ENCODE assay signal across 27 mouse cellular contexts in the genomic region with DNA sequence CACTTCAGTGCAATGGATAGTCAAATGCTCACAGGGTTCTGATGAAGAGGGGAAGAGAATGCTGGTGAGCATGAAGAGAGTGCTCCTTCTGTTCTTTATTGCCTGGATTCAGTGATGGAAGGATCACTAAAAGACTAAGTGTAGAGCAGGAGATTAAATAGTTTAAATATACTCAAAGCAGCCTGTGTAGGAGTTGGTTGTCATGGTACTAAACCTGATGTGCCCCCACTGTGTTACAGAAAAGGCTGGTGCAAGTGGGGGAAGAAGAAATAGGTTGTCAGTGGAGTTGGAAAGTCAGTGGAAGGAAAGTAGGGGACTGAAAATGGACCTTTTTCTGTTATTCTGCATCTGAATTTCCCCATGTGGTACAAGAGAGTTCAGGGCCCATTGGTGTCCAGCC. TPM values are rescaled to one million over a fixed set of nuclear protein-coding genes. Genes with fewer than 3 reads are reported as not detected.
"Had no signal": no experiment of that assay in that cellular context is flagged by ENCODE, and none has a peak within 500 bp of the region (broad histone marks: within the 10 kb centered on the region; RNA-seq: fewer than 3 reads in every experiment).

No protein-coding gene starts in this region.

- ATAC-seq: inflammation-experienced regulatory T-cells, adult 6 months; liver, embryonic 12.5 days; midbrain, embryonic 15.5 days had no signal

- H3K9me3 ChIP-seq: kidney, embryonic 15.5 days; limb, embryonic 15.5 days; liver, embryonic 12.5 days; lung, embryonic 15.5 days; megakaryocyte, embryonic 14.5 days; midbrain, embryonic 15.5 days; neural tube, embryonic 12.5 days had no signal

- H3K36me3 ChIP-seq: kidney, embryonic 15.5 days; limb, embryonic 15.5 days; liver, embryonic 12.5 days; lung, embryonic 15.5 days; midbrain, embryonic 15.5 days; neural tube, embryonic 12.5 days had no signal

- H3K9ac ChIP-seq: kidney, embryonic 15.5 days; limb, embryonic 15.5 days; liver, embryonic 12.5 days; lung, embryonic 15.5 days; midbrain, embryonic 15.5 days; neural tube, embryonic 12.5 days had no signal

- H3K27me3 ChIP-seq: limb, embryonic 15.5 days; lung, embryonic 15.5 days; midbrain, embryonic 15.5 days; neural tube, embryonic 12.5 days had no signal

- H3K4me3 ChIP-seq: kidney, embryonic 15.5 days; limb, embryonic 15.5 days; liver, embryonic 12.5 days; lung, embryonic 15.5 days; megakaryocyte, embryonic 14.5 days; midbrain, embryonic 15.5 days; neural tube, embryonic 12.5 days had no signal

- H3K27ac ChIP-seq: kidney, embryonic 15.5 days; limb, embryonic 15.5 days; liver, embryonic 12.5 days; lung, embryonic 15.5 days; macrophage; midbrain, embryonic 15.5 days; neural tube, embryonic 12.5 days had no signal

- H3K4me1 ChIP-seq: kidney, embryonic 15.5 days; limb, embryonic 15.5 days; liver, embryonic 12.5 days; lung, embryonic 15.5 days; megakaryocyte, embryonic 14.5 days; midbrain, embryonic 15.5 days; neural tube, embryonic 12.5 days had no signal

- H3K4me2 ChIP-seq: kidney, embryonic 15.5 days; limb, embryonic 15.5 days; liver, embryonic 12.5 days; lung, embryonic 15.5 days; midbrain, embryonic 11.5 days; midbrain, embryonic 15.5 days; neural tube, embryonic 12.5 days had no signal

- DNase-seq: kidney, adult 18-20 months; kidney, postnatal 14 days; lung, postnatal 14 days; retina, postnatal 1 day; right cerebral cortex, postnatal 4 days; spleen, adult 18-20 months; thymus, adult 2 months; thymus, postnatal 25 days had no signal

RNA-seq across cellular contexts. Expression of gene S100a7a, which starts 4.8 kb away (rescaled TPM):
- total RNA-seq: monocyte, adult 5-6 weeks had no signal
- polyA plus RNA-seq: inflammation-experienced regulatory T-cells, adult 6 months; limb, embryonic 11.5 days; liver, embryonic 12.5 days; macrophage; midbrain, embryonic 11.5 days; midbrain, embryonic 15.5 days; neural tube, embryonic 12.5 days; stomach, embryonic 14.5 days; testis, adult 2 months had no signal

RNA-seq across cellular contexts. Expression of gene S100a8, which starts 19.8 kb away (rescaled TPM):
- total RNA-seq: layer of hippocampus, postnatal 14 days had no signal
- polyA plus RNA-seq: large intestine, adult 2 months; testis, adult 2 months had no signal

RNA-seq across cellular contexts. Expression of gene S100a5, which starts 40.7 kb away (rescaled TPM):
- total RNA-seq: layer of hippocampus, postnatal 14 days; left cerebral cortex, postnatal 10 days; monocyte, adult 5-6 weeks; neutrophil, adult 5-6 weeks had no signal
- polyA plus RNA-seq: inflammation-experienced regulatory T-cells, adult 6 months; kidney, embryonic 15.5 days; large intestine, adult 2 months; limb, embryonic 11.5 days; limb, embryonic 15.5 days; liver, embryonic 12.5 days; liver, embryonic 16.5 days; lung, embryonic 15.5 days; macrophage; midbrain, embryonic 11.5 days; midbrain, embryonic 15.5 days; neural tube, embryonic 12.5 days; testis, adult 2 months; thymus, adult 2 months had no signal
